Mouse (Mus musculus) subcutaneous adipose tissue, adult 2 months (tissue): ENCODE measurements around the gene Oog3. TPM values are rescaled to one million over a fixed set of nuclear protein-coding genes. Genes with fewer than 3 reads are reported as not detected.

ENCODE experiments used
- polyA plus RNA-seq: library from polyadenylated mRNA; depleted of rRNA; stranded (reverse); fragments of >200 nt; gene quantifications from 2 replicates; pipeline ENCODE4 v1.2.3, GENCODE M21; 2012; ENCODE audit warnings: low replicate concordance; rRNA removed

Oog3 gene
- not detected in 2 replicates for polyA plus RNA-seq

GRCm38 (mm10) chr4:144162563-144162962 lies at the start of gene Oog3:
Gene Oog3, minus strand, starts transcription at chr4:144162663.

GRCm38 (mm10) chr4:144190419-144190818 lies 28.0 kb upstream of the Oog3 start, which contains the start of gene Oog2:
Gene Oog2, plus strand, starts transcription at chr4:144190719.

Other genes with a start within 250 kb of the Oog3 start
- gene Pramef25, start 211.6 kb downstream of the Oog3 start, polyA plus RNA-seq: not detected in 2 replicates
- not detected in 2 replicates for gene Gm13101, start 195.7 kb downstream of the Oog3 start, polyA plus RNA-seq
- not detected in 2 replicates for gene Pramef17, start 168.3 kb downstream of the Oog3 start, polyA plus RNA-seq
- not detected in 2 replicates for gene Pramel4, start 103.5 kb downstream of the Oog3 start, polyA plus RNA-seq
- not detected in 2 replicates for gene Gm13102, start 56.2 kb downstream of the Oog3 start, polyA plus RNA-seq
- not detected in 2 replicates for gene Oog2, start 28.1 kb upstream of the Oog3 start, polyA plus RNA-seq
- not detected in 2 replicates for gene C87977, start 50.7 kb upstream of the Oog3 start, polyA plus RNA-seq
- gene Pramel5, start 117.8 kb upstream of the Oog3 start, polyA plus RNA-seq: not detected in 2 replicates
- not detected in 2 replicates for gene Gm13128, start 167.6 kb upstream of the Oog3 start, polyA plus RNA-seq
- not detected in 2 replicates for gene Gm13119, start 195.3 kb upstream of the Oog3 start, polyA plus RNA-seq
- gene Pramef20, start 215.3 kb upstream of the Oog3 start, polyA plus RNA-seq: not detected in 2 replicates
- gene Pramef12, start 245.8 kb upstream of the Oog3 start, polyA plus RNA-seq: 0.09 and 0.23 TPM in 2 replicates